Mouse (Mus musculus): ENCODE measurements at regions not wholly inside any gene's neighbourhood (a gene's known extent, or its start where the extent isn't known, plus 50 kb on each side); places are given as distances from the start of the nearest gene placed in this dataset.
"Not testable (repeated sequence)": the region's sequence is repeated elsewhere in the genome, so short reads cannot be mapped to it uniquely, and the experiment has no call there.

- not testable (repeated sequence) for H3K27ac ChIP-seq (replicated peaks; ENCODE audit: low read depth, low read length); H3K9ac ChIP-seq (replicated peaks; ENCODE audit: low read length); H3K4me1 ChIP-seq (ENCODE audit: control insufficient read depth, insufficient read depth, low read length); H3K4me3 ChIP-seq (ENCODE audit: low read depth, low read length); H3K27me3 ChIP-seq (ENCODE audit: control insufficient read depth, insufficient read depth, low read length); H3K36me3 ChIP-seq (replicated peaks; ENCODE audit: control insufficient read depth, insufficient read depth, low read depth, low read length); H3K9me3 ChIP-seq (replicated peaks; ENCODE audit: control insufficient read depth, low read length); ATAC-seq (replicated peaks; ENCODE audit: insufficient number of reproducible peaks, low FRiP score, low TSS enrichment, low read depth); H3K4me2 ChIP-seq (ENCODE audit: low read depth, low read length); DNase-seq (ENCODE audit: low spot score)
- WGBS, result 71% methylated on average over 11 of the region's 13 CpGs
These were observed 187.3 kb upstream of the Arid2 start for GRCm38 (mm10) chr15:96099844-96100640.

DNA sequence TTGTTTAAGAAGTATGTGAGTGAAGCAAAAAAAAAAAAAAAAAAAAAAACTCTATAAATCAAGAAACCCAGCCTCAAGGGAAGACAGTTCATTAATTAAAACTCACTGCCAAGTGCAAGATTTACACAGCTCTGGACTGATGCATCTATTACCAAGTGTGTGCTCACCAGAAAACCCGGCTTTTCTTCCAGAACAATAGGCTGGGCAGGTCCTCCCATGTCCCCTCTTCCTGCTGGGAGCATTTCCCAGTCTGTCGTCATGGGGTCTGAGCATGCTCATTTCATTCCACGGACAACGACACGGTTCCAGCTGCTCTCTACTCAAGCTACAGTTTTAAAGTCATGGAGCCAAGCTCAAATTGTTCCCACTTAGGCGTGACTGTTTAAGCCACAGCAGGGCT lies 183.6 kb upstream of the Arid2 start:
- no peak overlapping the region for H3K9ac ChIP-seq (replicated peaks; ENCODE audit: low read length)
- H3K9me3 ChIP-seq (replicated peaks; ENCODE audit: control insufficient read depth, low read length), result no peaks in the 10 kb centered on the region
- no peak overlapping the region for H3K4me3 ChIP-seq (ENCODE audit: low read depth, low read length)
- ATAC-seq (replicated peaks; ENCODE audit: insufficient number of reproducible peaks, low FRiP score, low TSS enrichment, low read depth) (no peak), DNase-seq (ENCODE audit: low spot score) (no peak)
- H3K27ac ChIP-seq (replicated peaks; ENCODE audit: low read depth, low read length), result no peak overlapping the region
- no peaks in the 10 kb centered on the region for H3K27me3 ChIP-seq (ENCODE audit: control insufficient read depth, insufficient read depth, low read length)
- H3K4me1 ChIP-seq (ENCODE audit: control insufficient read depth, insufficient read depth, low read length), result no peaks in the 10 kb centered on the region
- H3K4me2 ChIP-seq (ENCODE audit: low read depth, low read length), result no peak overlapping the region
- no peaks in the 10 kb centered on the region for H3K36me3 ChIP-seq (replicated peaks; ENCODE audit: control insufficient read depth, insufficient read depth, low read depth, low read length)
- 60% methylated on average over 6 of the region's 6 CpGs for WGBS

DNA sequence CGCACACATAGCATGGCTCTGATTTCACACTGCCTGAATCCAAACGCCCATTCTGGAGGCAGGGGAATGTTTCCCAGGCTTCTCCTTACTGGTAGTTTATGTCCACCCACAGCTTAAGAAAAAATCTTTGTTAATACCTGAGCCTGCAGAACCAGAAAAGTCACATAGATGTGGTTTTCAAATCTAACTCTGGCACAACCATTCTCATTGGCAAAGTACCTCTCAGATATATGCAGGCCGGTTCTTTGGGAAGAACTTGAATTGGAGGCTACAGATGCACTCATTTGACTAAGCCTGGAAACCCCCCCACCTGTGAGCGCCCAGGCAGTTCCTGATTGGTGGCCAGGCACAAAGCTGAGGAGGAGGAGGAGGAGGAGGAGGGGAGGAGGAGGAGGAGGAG lies 179.8 kb upstream of the Arid2 start:
- Histone ChIP-seq H3K9me3 (replicated peaks; ENCODE audit: control insufficient read depth, low read length) (no peaks in the 10 kb centered on the region), H3K4me1 (ENCODE audit: control insufficient read depth, insufficient read depth, low read length) (no peaks in the 10 kb centered on the region), H3K9ac (replicated peaks; ENCODE audit: low read length) (no peak overlapping the region), H3K27me3 (ENCODE audit: control insufficient read depth, insufficient read depth, low read length) (no peaks in the 10 kb centered on the region), H3K36me3 (replicated peaks; ENCODE audit: control insufficient read depth, insufficient read depth, low read depth, low read length) (no peaks in the 10 kb centered on the region), H3K4me2 (ENCODE audit: low read depth, low read length) (no peak overlapping the region), H3K27ac (replicated peaks; ENCODE audit: low read depth, low read length) (no peak overlapping the region), H3K4me3 (ENCODE audit: low read depth, low read length) (no peak overlapping the region)
- no peak for DNase-seq (ENCODE audit: low spot score)
- ATAC-seq (replicated peaks; ENCODE audit: insufficient number of reproducible peaks, low FRiP score, low TSS enrichment, low read depth), result no peak
- WGBS, result 46% methylated on average over 4 of the region's 4 CpGs

DNA sequence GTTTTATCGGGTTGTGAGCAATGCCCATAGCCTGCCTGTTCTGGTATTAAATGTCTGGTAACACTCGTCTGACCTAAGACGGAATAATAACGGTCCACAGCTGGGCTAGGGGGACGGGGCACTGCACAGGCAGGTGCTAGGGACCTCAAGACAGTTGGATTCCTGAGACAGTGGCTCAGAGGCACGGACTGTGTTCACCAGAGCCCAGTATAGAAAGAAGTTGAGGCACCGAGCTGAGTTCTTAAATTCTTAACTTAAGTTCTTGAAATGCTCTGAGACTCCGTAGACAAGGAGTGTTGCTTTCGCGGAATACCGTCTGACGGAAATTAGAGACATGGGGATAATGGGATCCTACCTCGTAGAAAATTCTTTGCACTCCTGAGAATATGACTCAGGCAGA lies 174.2 kb upstream of the Arid2 start:
- Histone ChIP-seq H3K4me2 (ENCODE audit: low read depth, low read length) (no peak overlapping the region), H3K4me1 (ENCODE audit: control insufficient read depth, insufficient read depth, low read length) (no peaks in the 10 kb centered on the region), H3K9ac (replicated peaks; ENCODE audit: low read length) (no peak overlapping the region), H3K27me3 (ENCODE audit: control insufficient read depth, insufficient read depth, low read length) (no peaks in the 10 kb centered on the region), H3K9me3 (replicated peaks; ENCODE audit: control insufficient read depth, low read length) (no peaks in the 10 kb centered on the region), H3K36me3 (replicated peaks; ENCODE audit: control insufficient read depth, insufficient read depth, low read depth, low read length) (no peaks in the 10 kb centered on the region), H3K4me3 (ENCODE audit: low read depth, low read length) (no peak overlapping the region), H3K27ac (replicated peaks; ENCODE audit: low read depth, low read length) (no peak overlapping the region)
- WGBS, result 76% methylated on average over 13 of the region's 13 CpGs
- no peak for ATAC-seq (replicated peaks; ENCODE audit: insufficient number of reproducible peaks, low FRiP score, low TSS enrichment, low read depth)
- DNase-seq (ENCODE audit: low spot score), result no peak

GRCm38 (mm10) chr15:96114616-96115015 lies 172.7 kb upstream of the Arid2 start:
- ATAC-seq (replicated peaks; ENCODE audit: insufficient number of reproducible peaks, low FRiP score, low TSS enrichment, low read depth) (no peak), DNase-seq (ENCODE audit: low spot score) (no peak)
- H3K36me3 ChIP-seq (replicated peaks; ENCODE audit: control insufficient read depth, insufficient read depth, low read depth, low read length), result no peaks in the 10 kb centered on the region
- 74% methylated on average over 9 of the region's 9 CpGs for WGBS
- no peak overlapping the region for H3K9ac ChIP-seq (replicated peaks; ENCODE audit: low read length)
- no peaks in the 10 kb centered on the region for H3K4me1 ChIP-seq (ENCODE audit: control insufficient read depth, insufficient read depth, low read length)
- H3K27ac ChIP-seq (replicated peaks; ENCODE audit: low read depth, low read length), result no peak overlapping the region
- no peak overlapping the region for H3K4me2 ChIP-seq (ENCODE audit: low read depth, low read length)
- H3K27me3 ChIP-seq (ENCODE audit: control insufficient read depth, insufficient read depth, low read length), result no peaks in the 10 kb centered on the region
- H3K9me3 ChIP-seq (replicated peaks; ENCODE audit: control insufficient read depth, low read length), result no peaks in the 10 kb centered on the region
- H3K4me3 ChIP-seq (ENCODE audit: low read depth, low read length), result no peak overlapping the region

DNA sequence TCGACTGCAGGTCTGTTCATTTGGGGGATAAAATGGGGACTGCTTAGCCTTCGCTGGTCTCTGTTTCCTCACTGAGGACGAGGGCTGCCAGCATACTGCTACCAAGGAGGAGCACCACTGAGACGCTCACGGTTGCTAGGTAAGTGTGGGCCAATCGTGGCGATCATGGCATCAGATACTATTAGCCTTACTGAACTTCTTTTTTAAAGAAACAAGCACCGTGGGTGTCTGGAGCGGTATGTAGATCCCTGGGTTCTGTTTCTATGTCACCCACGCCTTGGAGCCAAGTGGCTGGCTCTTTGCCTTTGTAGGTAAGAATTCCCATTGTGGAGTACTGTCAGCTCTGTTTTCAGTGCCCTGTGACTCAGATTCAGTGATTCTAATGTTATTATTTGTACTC lies 172.1 kb upstream of the Arid2 start:
- H3K4me2 ChIP-seq (ENCODE audit: low read depth, low read length), result no peak overlapping the region

GRCm38 (mm10) chr15:96119240-96119639 lies 168.1 kb upstream of the Arid2 start:
- Histone ChIP-seq H3K27me3 (ENCODE audit: control insufficient read depth, insufficient read depth, low read length) (no peaks in the 10 kb centered on the region), H3K9ac (replicated peaks; ENCODE audit: low read length) (no peak overlapping the region), H3K36me3 (replicated peaks; ENCODE audit: control insufficient read depth, insufficient read depth, low read depth, low read length) (no peaks in the 10 kb centered on the region), H3K9me3 (replicated peaks; ENCODE audit: control insufficient read depth, low read length) (no peaks in the 10 kb centered on the region), H3K4me1 (ENCODE audit: control insufficient read depth, insufficient read depth, low read length) (no peaks in the 10 kb centered on the region), H3K4me3 (ENCODE audit: low read depth, low read length) (no peak overlapping the region), H3K4me2 (ENCODE audit: low read depth, low read length) (no peak overlapping the region), H3K27ac (replicated peaks; ENCODE audit: low read depth, low read length) (no peak overlapping the region)
- no peak for ATAC-seq (replicated peaks; ENCODE audit: insufficient number of reproducible peaks, low FRiP score, low TSS enrichment, low read depth)
- no peak for DNase-seq (ENCODE audit: low spot score)
- WGBS, result 90% methylated on average over 7 of the region's 7 CpGs

More for the DNA sequence above, 172.1 kb upstream of the Arid2 start:
- Histone ChIP-seq H3K9ac (replicated peaks; ENCODE audit: low read length) (no peak overlapping the region), H3K27me3 (ENCODE audit: control insufficient read depth, insufficient read depth, low read length) (no peaks in the 10 kb centered on the region), H3K27ac (replicated peaks; ENCODE audit: low read depth, low read length) (no peak overlapping the region), H3K36me3 (replicated peaks; ENCODE audit: control insufficient read depth, insufficient read depth, low read depth, low read length) (no peaks in the 10 kb centered on the region), H3K4me3 (ENCODE audit: low read depth, low read length) (no peak overlapping the region), H3K9me3 (replicated peaks; ENCODE audit: control insufficient read depth, low read length) (no peaks in the 10 kb centered on the region), H3K4me1 (ENCODE audit: control insufficient read depth, insufficient read depth, low read length) (no peaks in the 10 kb centered on the region)
- no peak for DNase-seq (ENCODE audit: low spot score)
- 44% methylated on average over 10 of the region's 10 CpGs for WGBS
- ATAC-seq (replicated peaks; ENCODE audit: insufficient number of reproducible peaks, low FRiP score, low TSS enrichment, low read depth), result no peak

DNA sequence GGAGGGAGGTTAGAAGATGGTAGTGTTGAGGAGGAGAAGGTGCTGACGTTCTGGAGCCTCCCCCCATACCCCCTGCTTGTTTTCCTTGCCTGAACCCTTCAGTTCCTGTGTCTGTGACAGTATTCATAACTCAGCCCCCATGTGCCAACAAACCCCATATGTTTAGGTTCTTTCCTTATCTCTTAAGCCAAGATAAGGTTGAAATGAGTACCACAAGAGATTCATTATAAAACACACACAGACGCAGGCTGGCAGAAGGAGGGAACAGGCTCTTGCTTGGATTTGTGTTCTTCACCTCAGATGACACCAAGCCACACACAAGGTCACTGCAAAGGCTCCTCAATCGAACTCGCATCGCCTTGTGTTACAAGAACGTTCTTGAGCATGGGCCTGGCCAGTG lies 162.9 kb upstream of the Arid2 start:
- H3K9me3 ChIP-seq (replicated peaks; ENCODE audit: control insufficient read depth, low read length), result no peaks in the 10 kb centered on the region
- DNase-seq (ENCODE audit: low spot score), result no peak
- H3K27me3 ChIP-seq (ENCODE audit: control insufficient read depth, insufficient read depth, low read length), result no peaks in the 10 kb centered on the region
- H3K4me1 ChIP-seq (ENCODE audit: control insufficient read depth, insufficient read depth, low read length), result no peaks in the 10 kb centered on the region
- H3K4me3 ChIP-seq (ENCODE audit: low read depth, low read length), result no peak overlapping the region
- WGBS, result 90% methylated on average over 6 of the region's 6 CpGs
- H3K27ac ChIP-seq (replicated peaks; ENCODE audit: low read depth, low read length), result no peak overlapping the region
- H3K36me3 ChIP-seq (replicated peaks; ENCODE audit: control insufficient read depth, insufficient read depth, low read depth, low read length), result no peaks in the 10 kb centered on the region
- H3K9ac ChIP-seq (replicated peaks; ENCODE audit: low read length), result no peak overlapping the region
- H3K4me2 ChIP-seq (ENCODE audit: low read depth, low read length), result no peak overlapping the region
- no peak for ATAC-seq (replicated peaks; ENCODE audit: insufficient number of reproducible peaks, low FRiP score, low TSS enrichment, low read depth)

Data from embryonic facial prominence, embryonic 11.5 days (tissue).